Mouse (Mus musculus): Measurements from ENCODE around the gene Igsf9b. TPM values are rescaled to one million over a fixed set of nuclear protein-coding genes. Genes with fewer than 3 reads are reported as not detected.

The Igsf9b gene
- polyA plus RNA-seq, 1 experiment from 2014 or later = 22.8 TPM

DNA sequence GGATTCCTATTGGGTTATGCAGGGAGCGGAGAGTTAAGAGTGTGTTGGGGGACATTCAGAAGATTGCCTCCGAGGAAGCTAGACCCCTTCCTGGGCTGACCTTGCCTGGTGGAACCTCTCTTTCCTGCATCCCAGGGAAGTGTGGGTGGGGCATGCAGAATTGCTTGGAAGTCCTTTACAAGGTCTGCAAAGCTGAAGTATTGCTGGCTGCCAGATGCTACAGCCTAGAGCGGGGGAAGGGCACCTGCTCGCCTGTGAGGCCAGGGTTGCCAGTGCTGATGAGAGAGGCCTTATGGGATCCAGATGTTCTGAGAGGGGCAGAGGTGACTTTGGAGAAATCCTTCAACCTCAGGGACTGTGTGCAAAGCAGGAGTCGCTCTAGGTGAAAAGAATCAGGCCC lies 2.5 kb downstream of the Igsf9b start:
- ATAC-seq = no peak
- Histone ChIP-seq H3K4me3 (ENCODE audit: low read depth, low read length) (peak overlapping the region; percentile 84; the same call in 1 of the 2 replicates), H3K4me2 (ENCODE audit: low read length) (peak overlapping the region; percentile 80), H3K27me3 (ENCODE audit: control insufficient read depth, insufficient read depth, low read depth, low read length) (no peaks in the 10 kb centered on the region), H3K9ac (ENCODE audit: low read depth, low read length) (peak overlapping the region; percentile 4; the same call in 1 of the 2 replicates), H3K27ac (ENCODE audit: low read length) (no peak overlapping the region), H3K36me3 (ENCODE audit: control insufficient read depth, insufficient read depth, low read length) (no peaks in the 10 kb centered on the region), H3K9me3 (replicated peaks; ENCODE audit: control insufficient read depth, low read length, poor library complexity, severe bottlenecking) (no peaks in the 10 kb centered on the region), H3K4me1 (ENCODE audit: control insufficient read depth, insufficient read depth, low read length) (peaks cover 58% of the 10 kb centered on the region)
- WGBS = 67% methylated on average over 5 of the region's 5 CpGs

DNA sequence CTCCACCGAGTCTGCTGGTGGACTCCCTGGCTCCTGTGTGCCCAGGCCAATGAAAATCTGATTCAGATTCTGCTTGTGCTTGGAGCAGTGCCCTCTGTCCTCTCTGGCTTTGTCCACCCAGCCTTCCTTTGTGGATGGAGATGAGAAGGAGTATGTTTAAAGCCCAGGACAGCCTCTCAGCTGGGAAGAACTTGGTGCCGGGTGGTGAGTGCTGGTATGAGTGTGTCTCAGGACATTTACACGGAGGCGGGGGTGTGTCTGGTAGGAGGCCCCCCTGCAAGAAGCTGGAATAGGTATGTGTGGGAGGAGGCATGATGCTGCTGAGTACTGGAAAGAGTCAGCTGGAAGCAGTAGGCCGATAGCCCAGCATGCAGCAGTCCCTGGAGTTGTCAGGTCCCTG lies 3.3 kb downstream of the Igsf9b start:
- Histone ChIP-seq H3K4me1 (ENCODE audit: control insufficient read depth, insufficient read depth, low read length) (peaks cover 66% of the 10 kb centered on the region), H3K9me3 (replicated peaks; ENCODE audit: control insufficient read depth, low read length, poor library complexity, severe bottlenecking) (no peaks in the 10 kb centered on the region), H3K27me3 (ENCODE audit: control insufficient read depth, insufficient read depth, low read depth, low read length) (no peaks in the 10 kb centered on the region), H3K4me3 (ENCODE audit: low read depth, low read length) (no peak overlapping the region), H3K4me2 (ENCODE audit: low read length) (peak overlapping the region; percentile 80), H3K27ac (ENCODE audit: low read length) (no peak overlapping the region), H3K9ac (ENCODE audit: low read depth, low read length) (no peak overlapping the region; the same call in 1 of the 2 replicates), H3K36me3 (ENCODE audit: control insufficient read depth, insufficient read depth, low read length) (no peaks in the 10 kb centered on the region)
- no peak for ATAC-seq
- 68% methylated on average over 5 of the region's 5 CpGs for WGBS

- 68% methylated on average over 17 of the region's 17 CpGs for WGBS
- Histone ChIP-seq H3K4me2 (ENCODE audit: low read length) (peak overlapping the region; percentile 34), H3K27me3 (ENCODE audit: control insufficient read depth, insufficient read depth, low read depth, low read length) (no peaks in the 10 kb centered on the region), H3K36me3 (ENCODE audit: control insufficient read depth, insufficient read depth, low read length) (no peaks in the 10 kb centered on the region), H3K4me1 (ENCODE audit: control insufficient read depth, insufficient read depth, low read length) (peaks cover 73% of the 10 kb centered on the region), H3K9me3 (replicated peaks; ENCODE audit: control insufficient read depth, low read length, poor library complexity, severe bottlenecking) (no peaks in the 10 kb centered on the region), H3K9ac (ENCODE audit: low read depth, low read length) (0 out of 2 replicates have a peak overlapping the region, but pooled peaks have one; percentile 2), H3K4me3 (ENCODE audit: low read depth, low read length) (no peak overlapping the region), H3K27ac (ENCODE audit: low read length) (no peak overlapping the region)
- ATAC-seq = no peak
These were observed 4.8 kb downstream of the Igsf9b start for GRCm38 (mm10) chr9:27303571-27304484.

- no peaks in the 10 kb centered on the region for H3K27me3 ChIP-seq (ENCODE audit: control insufficient read depth, insufficient read depth, low read depth, low read length)
- no peak for ATAC-seq
- H3K9me3 ChIP-seq (replicated peaks; ENCODE audit: control insufficient read depth, low read length, poor library complexity, severe bottlenecking) = no peaks in the 10 kb centered on the region
- WGBS = 64% methylated on average over 5 of the region's 5 CpGs
- H3K27ac ChIP-seq (ENCODE audit: low read length) = no peak overlapping the region
- peaks cover 76% of the 10 kb centered on the region for H3K4me1 ChIP-seq (ENCODE audit: control insufficient read depth, insufficient read depth, low read length)
- no peaks in the 10 kb centered on the region; the same call in 1 of the 2 replicates for H3K36me3 ChIP-seq (ENCODE audit: control insufficient read depth, insufficient read depth, low read length)
- H3K4me3 ChIP-seq (ENCODE audit: low read depth, low read length) = no peak overlapping the region
- no peak overlapping the region for H3K9ac ChIP-seq (ENCODE audit: low read depth, low read length)
- no peak overlapping the region for H3K4me2 ChIP-seq (ENCODE audit: low read length)
These were observed 5.6 kb downstream of the Igsf9b start for GRCm38 (mm10) chr9:27304485-27305102.

DNA sequence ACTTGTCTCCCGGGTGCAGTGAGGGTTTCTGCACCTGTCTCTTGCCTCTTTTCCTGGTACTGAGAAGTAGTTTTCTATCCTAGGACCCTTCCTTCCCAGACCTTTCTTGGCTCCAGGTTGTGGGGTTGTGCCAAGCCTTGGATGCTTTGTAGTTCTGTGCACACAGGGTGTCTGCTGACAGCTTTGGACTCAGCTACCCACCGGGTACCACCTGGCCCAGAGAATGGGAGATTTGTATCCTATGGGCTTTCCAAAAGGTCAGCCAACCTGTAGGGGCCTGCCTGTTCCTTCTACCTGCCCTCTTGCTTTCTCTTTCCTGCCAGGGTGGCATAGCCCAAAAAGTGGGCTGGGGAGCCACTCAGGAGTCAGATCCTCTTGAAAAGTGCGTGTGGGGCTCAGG lies 6.5 kb downstream of the Igsf9b start:
- Histone ChIP-seq H3K9ac (ENCODE audit: low read depth, low read length) (no peak overlapping the region), H3K4me1 (ENCODE audit: control insufficient read depth, insufficient read depth, low read length) (peaks cover 80% of the 10 kb centered on the region), H3K4me2 (ENCODE audit: low read length) (no peak overlapping the region), H3K4me3 (ENCODE audit: low read depth, low read length) (no peak overlapping the region), H3K27ac (ENCODE audit: low read length) (no peak overlapping the region), H3K27me3 (ENCODE audit: control insufficient read depth, insufficient read depth, low read depth, low read length) (no peaks in the 10 kb centered on the region), H3K36me3 (ENCODE audit: control insufficient read depth, insufficient read depth, low read length) (peaks cover 2% of the 10 kb centered on the region; the same call in 1 of the 2 replicates), H3K9me3 (replicated peaks; ENCODE audit: control insufficient read depth, low read length, poor library complexity, severe bottlenecking) (no peaks in the 10 kb centered on the region)
- 72% methylated on average over 3 of the region's 3 CpGs for WGBS
- ATAC-seq = no peak

DNA sequence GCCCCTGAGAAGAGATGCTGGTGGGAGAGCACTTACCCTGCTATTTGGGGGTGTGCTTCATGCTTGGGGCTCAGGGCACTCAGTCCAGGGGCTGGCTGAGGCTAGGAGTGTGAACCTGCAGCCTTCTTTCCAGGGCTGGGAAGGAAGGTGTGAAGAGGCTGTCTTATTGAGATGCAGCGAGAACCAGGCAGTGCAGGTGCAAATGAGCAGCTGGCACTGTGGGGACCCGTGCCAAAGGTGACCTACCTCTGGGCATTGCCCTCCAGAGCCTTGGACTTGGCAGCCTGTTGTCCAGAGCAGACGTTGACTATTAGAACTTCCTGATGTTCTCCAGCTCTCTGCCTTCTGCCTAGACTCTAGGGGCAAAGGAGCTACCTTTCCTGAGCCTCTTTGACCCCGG lies 7.6 kb downstream of the Igsf9b start:
- Histone ChIP-seq H3K27ac (ENCODE audit: low read length) (peak overlapping the region; percentile 87), H3K4me3 (ENCODE audit: low read depth, low read length) (no peak overlapping the region), H3K9ac (ENCODE audit: low read depth, low read length) (peak overlapping the region; percentile 30), H3K9me3 (replicated peaks; ENCODE audit: control insufficient read depth, low read length, poor library complexity, severe bottlenecking) (no peaks in the 10 kb centered on the region), H3K4me2 (ENCODE audit: low read length) (no peak overlapping the region), H3K36me3 (ENCODE audit: control insufficient read depth, insufficient read depth, low read length) (peaks cover 7% of the 10 kb centered on the region), H3K27me3 (ENCODE audit: control insufficient read depth, insufficient read depth, low read depth, low read length) (no peaks in the 10 kb centered on the region), H3K4me1 (ENCODE audit: control insufficient read depth, insufficient read depth, low read length) (peaks cover 68% of the 10 kb centered on the region)
- 31% methylated on average over 4 of the region's 4 CpGs for WGBS
- no peak for ATAC-seq

- H3K4me2 ChIP-seq (ENCODE audit: low read length) = 0 out of 2 replicates have a peak overlapping the region, but pooled peaks have one; percentile 14
- peak overlapping the region; percentile 30 for H3K9ac ChIP-seq (ENCODE audit: low read depth, low read length)
- no peak overlapping the region for H3K4me3 ChIP-seq (ENCODE audit: low read depth, low read length)
- peaks cover 7% of the 10 kb centered on the region for H3K36me3 ChIP-seq (ENCODE audit: control insufficient read depth, insufficient read depth, low read length)
- peak; percentile 84 for ATAC-seq
- no peaks in the 10 kb centered on the region for H3K9me3 ChIP-seq (replicated peaks; ENCODE audit: control insufficient read depth, low read length, poor library complexity, severe bottlenecking)
- peak overlapping the region; percentile 87 for H3K27ac ChIP-seq (ENCODE audit: low read length)
- H3K4me1 ChIP-seq (ENCODE audit: control insufficient read depth, insufficient read depth, low read length) = peaks cover 62% of the 10 kb centered on the region
- H3K27me3 ChIP-seq (ENCODE audit: control insufficient read depth, insufficient read depth, low read depth, low read length) = no peaks in the 10 kb centered on the region
- WGBS = 8% methylated on average over 3 of the region's 3 CpGs
These were observed 8.3 kb downstream of the Igsf9b start for GRCm38 (mm10) chr9:27307265-27307664.

- Histone ChIP-seq H3K27ac (ENCODE audit: low read length) (peak overlapping the region; percentile 87), H3K4me1 (ENCODE audit: control insufficient read depth, insufficient read depth, low read length) (peaks cover 54% of the 10 kb centered on the region), H3K27me3 (ENCODE audit: control insufficient read depth, insufficient read depth, low read depth, low read length) (no peaks in the 10 kb centered on the region), H3K4me3 (ENCODE audit: low read depth, low read length) (no peak overlapping the region), H3K36me3 (ENCODE audit: control insufficient read depth, insufficient read depth, low read length) (peaks cover 7% of the 10 kb centered on the region), H3K9ac (ENCODE audit: low read depth, low read length) (peak overlapping the region; percentile 22), H3K9me3 (replicated peaks; ENCODE audit: control insufficient read depth, low read length, poor library complexity, severe bottlenecking) (no peaks in the 10 kb centered on the region), H3K4me2 (ENCODE audit: low read length) (peak overlapping the region; percentile 31)
- 36% methylated on average over 7 of the region's 7 CpGs for WGBS
- ATAC-seq = peak; percentile 18
These were observed 9.0 kb downstream of the Igsf9b start for GRCm38 (mm10) chr9:27308045-27308444.

- Histone ChIP-seq H3K9me3 (replicated peaks; ENCODE audit: control insufficient read depth, low read length, poor library complexity, severe bottlenecking) (no peaks in the 10 kb centered on the region), H3K4me2 (ENCODE audit: low read length) (peak overlapping the region; percentile 31), H3K36me3 (ENCODE audit: control insufficient read depth, insufficient read depth, low read length) (peaks cover 7% of the 10 kb centered on the region), H3K4me1 (ENCODE audit: control insufficient read depth, insufficient read depth, low read length) (peaks cover 49% of the 10 kb centered on the region), H3K27me3 (ENCODE audit: control insufficient read depth, insufficient read depth, low read depth, low read length) (no peaks in the 10 kb centered on the region), H3K4me3 (ENCODE audit: low read depth, low read length) (no peak overlapping the region), H3K9ac (ENCODE audit: low read depth, low read length) (peak overlapping the region; percentile 22), H3K27ac (ENCODE audit: low read length) (peak overlapping the region; percentile 87)
- WGBS = 9% methylated on average over 6 of the region's 6 CpGs
- ATAC-seq = peak; percentile 73
These were observed 9.6 kb downstream of the Igsf9b start for GRCm38 (mm10) chr9:27308561-27308960.

Data from midbrain, embryonic 16.5 days (tissue).